Mouse (Mus musculus) kidney, postnatal 0 days (tissue): ENCODE results near the gene Snrnp200. TPM values are rescaled to one million over a fixed set of nuclear protein-coding genes. Genes with fewer than 3 reads are reported as not detected.
"Not testable (repeated sequence)": the region's sequence is repeated elsewhere in the genome, so short reads cannot be mapped to it uniquely, and the experiment has no call there.

Experiments
- ATAC-seq: fragments of 200-750 bp; cut with Nextera tagmentation; replicated peaks from 2 replicates; pipeline ENCODE4 v1.8.0; 2017; ENCODE audit warnings: low read depth, moderate number of reproducible peaks, moderate TSS enrichment, moderate library complexity; ENCODE audit not compliant: low FRiP score
- DNase-seq: peaks from one replicate; pipeline ENCODE4 v3.0.0-alpha.2; 2016; ENCODE audit warnings: low spot score
- H3K27ac ChIP-seq: fragments of 300-500 bp; sonication (generic); 2 replicates; pipeline ENCODE4 v1.5.1; 2014; ENCODE audit warnings: mild to moderate bottlenecking
- H3K27me3 ChIP-seq: fragments of 300-500 bp; sonication (generic); 2 replicates; pipeline ENCODE4 v1.6.1; 2014; ENCODE audit warnings: low read length, mixed read lengths; ENCODE audit not compliant: insufficient read depth
- H3K36me3 ChIP-seq: fragments of 300-500 bp; sonication (generic); 2 replicates; pipeline ENCODE4 v1.6.1; 2014; ENCODE audit warnings: low read length, mixed read lengths; ENCODE audit not compliant: insufficient read depth
- H3K4me1 ChIP-seq: fragments of 300-500 bp; sonication (generic); replicated peaks from 2 replicates; pipeline ENCODE4 v1.6.1; 2014; ENCODE audit warnings: antibody characterized with exemption, low read length, mixed read lengths; ENCODE audit not compliant: insufficient read depth
- H3K4me2 ChIP-seq: fragments of 300-500 bp; sonication (generic); 2 replicates; pipeline ENCODE4 v1.6.1; 2014; ENCODE audit warnings: mild to moderate bottlenecking, low read length, moderate library complexity, mixed read lengths
- H3K4me3 ChIP-seq: fragments of 300-500 bp; sonication (generic); replicated peaks from 2 replicates; pipeline ENCODE4 v1.5.1; 2014; ENCODE audit warnings: low read depth, low read length
- H3K9ac ChIP-seq: fragments of 300-500 bp; sonication (generic); 2 replicates; pipeline ENCODE4 v1.6.1; 2014; ENCODE audit warnings: low read depth, low read length
- H3K9me3 ChIP-seq: fragments of 300-500 bp; sonication (generic); replicated peaks from 2 replicates; pipeline ENCODE4 v1.6.1; 2016; ENCODE audit warnings: low read length, inconsistent platforms, mixed read lengths
- CTCF ChIP-seq: IDR thresholded peaks from 2 replicates; pipeline ENCODE4 v1.5.1; 2016; ENCODE audit warnings: antibody characterized with exemption, low read depth, mild to moderate bottlenecking, moderate library complexity
- WGBS: fragments of 180-500 bp; shearing (Covaris S2); extraction: QIAGEN DNeasy Blood & Tissue Kit; methylation state at CpG from one replicate; pipeline ENCODE4 v1.1.7; 2014; 5-methylcytosine and 5-hydroxymethylcytosine counted together
- polyA plus RNA-seq: library from polyadenylated mRNA; unstranded; fragments of >200 nt; fragmentation: Nextera tagmentation; extraction: Ambion mirVana; gene quantifications from 2 replicates; pipeline ENCODE4 v1.2.1, GENCODE M21; 2015

Snrnp200 gene
- polyA plus RNA-seq, result 37.0 TPM in 2 replicates

GRCm38 (mm10) chr2:127207547-127208451 lies at the start of gene Snrnp200, which contains the start of gene 1810024B03Rik:
Snrnp200 (plus strand) TSS chr2:127208386.
1810024B03Rik (minus strand) TSS chr2:127208280.
- DNase-seq (peak; percentile 99), ATAC-seq (peak; percentile 97)
- Histone ChIP-seq H3K4me1 (0 out of 2 replicates have a peak, but pooled peaks cover 4% of the 10 kb centered on the region), H3K36me3 (peaks cover 28% of the 10 kb centered on the region), H3K4me2 (peak within 1 kb of the TSS; percentile 86), H3K27me3 (no peaks in the 10 kb centered on the region), H3K9ac (peak within 1 kb of the TSS; percentile 80), H3K27ac (peak within 1 kb of the TSS; percentile 84), H3K9me3 (no peaks in the 10 kb centered on the region), H3K4me3 (peak within 1 kb of the TSS; percentile 93)
- WGBS, result 11% methylated on average over 36 of the region's 36 CpGs
- 0 out of 2 replicates have a peak, but pooled peaks have one; percentile 2 for TF ChIP-seq CTCF

- Histone ChIP-seq H3K27ac (no peak overlapping the region), H3K36me3 (no peaks in the 10 kb centered on the region), H3K9ac (no peak overlapping the region), H3K4me2 (no peak overlapping the region), H3K4me1 (no peaks in the 10 kb centered on the region), H3K27me3 (no peaks in the 10 kb centered on the region), H3K9me3 (no peaks in the 10 kb centered on the region), H3K4me3 (no peak overlapping the region)
- WGBS, result 52% methylated on average over 4 of the region's 4 CpGs
- no peak for TF ChIP-seq CTCF
- DNase-seq (no peak), ATAC-seq (no peak)
Measured at GRCm38 (mm10) chr2:127165675-127166074, 42.5 kb upstream of the Snrnp200 start.

- not testable (repeated sequence) for H3K4me2 ChIP-seq, H3K9ac ChIP-seq, H3K36me3 ChIP-seq, H3K27ac ChIP-seq, H3K4me1 ChIP-seq, H3K9me3 ChIP-seq, ATAC-seq, H3K4me3 ChIP-seq, H3K27me3 ChIP-seq
- peak; percentile 81 for DNase-seq
- WGBS, result 6% methylated on average over 1 of the region's 1 CpGs
- TF ChIP-seq CTCF, result peak; percentile 65
Measured at GRCm38 (mm10) chr2:127166261-127166660, 41.9 kb upstream of the Snrnp200 start.

GRCm38 (mm10) chr2:127182598-127183381 lies 25.4 kb upstream of the Snrnp200 start:
- no peaks in the 10 kb centered on the region for H3K36me3 ChIP-seq
- peak; percentile 96 for DNase-seq
- H3K9ac ChIP-seq, result peak overlapping the region; percentile 83
- H3K27me3 ChIP-seq, result no peaks in the 10 kb centered on the region
- peak; percentile 100 for ATAC-seq
- 1% methylated on average over 17 of the region's 17 CpGs for WGBS
- peak overlapping the region; percentile 48 for H3K4me3 ChIP-seq
- TF ChIP-seq CTCF, result no peak
- H3K27ac ChIP-seq, result peak overlapping the region; percentile 89
- H3K9me3 ChIP-seq, result no peaks in the 10 kb centered on the region
- no peaks in the 10 kb centered on the region for H3K4me1 ChIP-seq
- peak overlapping the region; percentile 80 for H3K4me2 ChIP-seq

- Histone ChIP-seq H3K4me2 (no peak overlapping the region), H3K9me3 (no peaks in the 10 kb centered on the region), H3K4me1 (no peaks in the 10 kb centered on the region), H3K36me3 (no peaks in the 10 kb centered on the region), H3K27ac (no peak overlapping the region), H3K9ac (no peak overlapping the region), H3K4me3 (no peak overlapping the region), H3K27me3 (no peaks in the 10 kb centered on the region)
- TF ChIP-seq CTCF, result no peak
- no peak for DNase-seq
- ATAC-seq, result no peak
Measured at GRCm38 (mm10) chr2:127189574-127189973, 18.6 kb upstream of the Snrnp200 start.

DNA sequence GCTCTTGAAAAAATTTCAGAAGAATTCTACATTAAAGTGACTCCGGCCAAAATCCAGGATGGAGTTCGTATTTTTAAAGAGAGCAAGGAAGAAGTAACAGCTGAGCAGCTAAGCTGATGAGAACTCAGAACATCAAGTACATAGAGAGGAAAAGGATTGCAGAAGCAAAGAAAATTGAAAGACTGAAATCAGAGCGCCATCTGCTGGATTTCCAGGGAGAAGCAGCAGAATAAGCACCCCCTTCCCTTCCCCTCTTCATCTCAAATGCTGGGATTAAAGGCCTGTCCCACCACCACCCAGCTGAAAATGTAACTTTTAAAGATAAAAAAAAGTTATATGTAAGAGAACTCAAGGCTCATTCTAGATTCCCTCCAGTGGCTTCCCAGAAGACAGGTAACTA lies 3.3 kb upstream of the Snrnp200 start:
- TF ChIP-seq CTCF, result peak; percentile 87
- Histone ChIP-seq H3K4me2 (no peak overlapping the region), H3K4me3 (no peak overlapping the region), H3K27ac (no peak overlapping the region), H3K9ac (no peak overlapping the region), H3K27me3 (no peaks in the 10 kb centered on the region), H3K4me1 (0 out of 2 replicates have a peak, but pooled peaks cover 4% of the 10 kb centered on the region), H3K36me3 (peaks cover 3% of the 10 kb centered on the region; the same call in 1 of the 2 replicates), H3K9me3 (no peaks in the 10 kb centered on the region)
- ATAC-seq (no peak), DNase-seq (peak; percentile 80)
- 27% methylated on average over 3 of the region's 3 CpGs for WGBS

DNA sequence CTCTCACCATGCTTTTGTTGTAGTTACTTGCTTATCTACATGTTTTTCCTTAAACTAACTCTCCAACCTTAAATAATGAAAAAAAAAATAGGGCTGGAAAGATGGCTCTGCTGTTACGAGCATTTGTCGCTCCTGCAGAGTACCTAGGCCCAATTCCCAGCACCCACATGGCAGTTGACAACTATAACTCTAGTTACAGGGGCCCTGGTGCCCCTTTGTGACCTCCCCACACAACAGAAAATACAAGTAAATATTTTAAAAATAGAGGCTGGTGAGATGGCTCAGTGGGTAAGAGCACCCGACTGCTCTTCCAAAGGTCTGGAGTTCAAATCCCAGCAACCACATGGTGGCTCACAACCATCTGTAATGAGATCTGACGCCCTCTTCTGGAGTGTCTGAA lies 2.2 kb upstream of the Snrnp200 start:
- H3K4me3 ChIP-seq, H3K27me3 ChIP-seq, H3K4me2 ChIP-seq, H3K36me3 ChIP-seq, H3K4me1 ChIP-seq, H3K9ac ChIP-seq, H3K27ac ChIP-seq, DNase-seq, H3K9me3 ChIP-seq, ATAC-seq: not testable (repeated sequence)
- WGBS, result 81% methylated on average over 4 of the region's 4 CpGs
